Mouse (Mus musculus) intestine, embryonic 16.5 days (tissue): ENCODE results near the gene Rnf103. TPM values are rescaled to one million over a fixed set of nuclear protein-coding genes. Genes with fewer than 3 reads are reported as not detected.

Experiments
- ATAC-seq: fragments of 200-750 bp; cut with Nextera tagmentation; 2 replicates; pipeline ENCODE4 v1.8.0; 2017; ENCODE audit warnings: moderate TSS enrichment, moderate library complexity
- H3K27ac ChIP-seq: fragments of 300-500 bp; sonication (generic); 2 replicates; pipeline ENCODE4 v1.5.1; 2014; ENCODE audit warnings: mild to moderate bottlenecking, low read length
- H3K27me3 ChIP-seq: fragments of 300-500 bp; sonication (generic); replicated peaks from 2 replicates; pipeline ENCODE4 v1.6.1; 2014; ENCODE audit warnings: low read length, control low read depth, mixed read lengths; ENCODE audit not compliant: control insufficient read depth, insufficient read depth
- H3K36me3 ChIP-seq: fragments of 300-500 bp; sonication (generic); 2 replicates; pipeline ENCODE4 v1.6.1; 2014; ENCODE audit warnings: low read length, control low read depth; ENCODE audit not compliant: control insufficient read depth, insufficient read depth
- H3K4me1 ChIP-seq: fragments of 300-500 bp; sonication (generic); 2 replicates; pipeline ENCODE4 v1.6.1; 2014; ENCODE audit warnings: low read length, control low read depth, mixed read lengths; ENCODE audit not compliant: control insufficient read depth, insufficient read depth
- H3K4me2 ChIP-seq: fragments of 300-500 bp; sonication (generic); 2 replicates; pipeline ENCODE4 v1.6.1; 2014; ENCODE audit warnings: low read depth, low read length, control low read depth
- H3K4me3 ChIP-seq: fragments of 300-500 bp; sonication (generic); 2 replicates; pipeline ENCODE4 v1.5.1; 2014; ENCODE audit warnings: mild to moderate bottlenecking, low read length
- H3K9ac ChIP-seq: fragments of 300-500 bp; sonication (generic); 2 replicates; pipeline ENCODE4 v1.6.1; 2014; ENCODE audit warnings: low read depth, low read length
- H3K9me3 ChIP-seq: fragments of 300-500 bp; sonication (generic); 2 replicates; pipeline ENCODE4 v1.6.1; 2016; ENCODE audit warnings: low read length, control low read depth; ENCODE audit not compliant: control insufficient read depth
- WGBS: fragments of 180-500 bp; shearing (Covaris S2); extraction: QIAGEN DNeasy Blood & Tissue Kit; methylation state at CpG from one replicate; pipeline ENCODE4 v1.1.7; 2014; 5-methylcytosine and 5-hydroxymethylcytosine counted together
- polyA plus RNA-seq: library from polyadenylated mRNA; unstranded; fragments of >200 nt; fragmentation: Nextera tagmentation; extraction: Ambion mirVana; gene quantifications from 2 replicates; pipeline ENCODE4 v1.2.1, GENCODE M21; 2015

Rnf103 gene
- polyA plus RNA-seq, 1 experiment from 2014 or later, result 8.5 TPM

DNA sequence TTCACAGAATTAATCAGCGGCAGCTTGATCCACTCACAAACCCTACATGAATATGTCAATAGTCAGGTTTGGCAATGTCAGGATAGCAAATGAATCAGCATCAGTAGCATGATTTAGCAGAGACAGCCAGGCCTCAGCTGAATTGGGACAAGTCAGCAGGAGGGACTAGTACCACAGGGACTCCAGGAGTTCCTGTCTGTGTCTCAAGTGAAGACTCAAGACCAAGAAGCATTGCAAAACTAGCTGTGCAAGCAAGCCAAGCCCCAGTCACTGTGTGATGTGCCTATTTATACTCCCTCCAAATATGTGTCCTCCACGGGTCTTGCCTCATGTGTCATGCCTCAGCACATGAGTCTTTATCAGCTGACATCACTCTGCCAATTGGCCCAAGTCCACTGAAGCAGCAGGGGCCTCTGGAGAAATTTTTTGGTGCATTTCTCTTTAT lies 61.8 kb downstream of the Rnf103 start:
- no peaks in the 10 kb centered on the region for H3K9me3 ChIP-seq
- no peak for ATAC-seq
- H3K9ac ChIP-seq, result no peak overlapping the region
- H3K27me3 ChIP-seq, result no peaks in the 10 kb centered on the region
- H3K27ac ChIP-seq, result no peak overlapping the region
- no peak overlapping the region for H3K4me2 ChIP-seq
- H3K4me1 ChIP-seq, result no peaks in the 10 kb centered on the region
- WGBS, result 84% methylated on average over 2 of the region's 2 CpGs
- H3K36me3 ChIP-seq, result peaks cover 4% of the 10 kb centered on the region; the same call in 1 of the 2 replicates
- H3K4me3 ChIP-seq, result no peak overlapping the region

GRCm38 (mm10) chr6:71556826-71557225 lies 63.1 kb downstream of the Rnf103 start:
- no peak for ATAC-seq
- WGBS, result 90% methylated on average over 2 of the region's 2 CpGs
- H3K9me3 ChIP-seq, result no peaks in the 10 kb centered on the region
- no peaks in the 10 kb centered on the region for H3K27me3 ChIP-seq
- H3K4me2 ChIP-seq, result no peak overlapping the region
- H3K27ac ChIP-seq, result no peak overlapping the region
- H3K4me3 ChIP-seq, result no peak overlapping the region
- H3K9ac ChIP-seq, result no peak overlapping the region
- H3K36me3 ChIP-seq, result peaks cover 4% of the 10 kb centered on the region; the same call in 1 of the 2 replicates
- H3K4me1 ChIP-seq, result no peaks in the 10 kb centered on the region

Other genes with a start within 250 kb of the Rnf103 start
- gene Krcc1, start 222.2 kb upstream of the Rnf103 start, polyA plus RNA-seq, result 70.8 and 72.0 TPM in 2 replicates
- 0.34 and 0.36 TPM in 2 replicates for gene Smyd1, start 171.7 kb upstream of the Rnf103 start, polyA plus RNA-seq
- gene Cd8b1, start 171.1 kb upstream of the Rnf103 start, polyA plus RNA-seq, result not detected in 2 replicates
- not detected in 2 replicates for gene Cd8a, start 120.5 kb upstream of the Rnf103 start, polyA plus RNA-seq
- 9.3 and 10.3 TPM in 2 replicates for gene Rmnd5a, start 53.3 kb upstream of the Rnf103 start, polyA plus RNA-seq
- gene Chmp3, start 49.9 kb downstream of the Rnf103 start, polyA plus RNA-seq, result 78.8 and 83.3 TPM in 2 replicates
- gene Kdm3a, start 139.1 kb downstream of the Rnf103 start, polyA plus RNA-seq, result 40.2 and 46.7 TPM in 2 replicates
- 13.4 and 13.5 TPM in 2 replicates for gene Reep1, start 213.7 kb downstream of the Rnf103 start, polyA plus RNA-seq